Mouse (Mus musculus) WW6 (cell line): Measurements from ENCODE around the gene Tchhl1.
"Not testable (repeated sequence)": the region's sequence is repeated elsewhere in the genome, so short reads cannot be mapped to it uniquely, and the experiment has no call there.

Experiments
- DNase-seq: peaks from one replicate; pipeline ENCODE4 v3.0.0-alpha.2; 2013; ENCODE audit warnings: low read depth, low spot score

Gene Tchhl1

DNA sequence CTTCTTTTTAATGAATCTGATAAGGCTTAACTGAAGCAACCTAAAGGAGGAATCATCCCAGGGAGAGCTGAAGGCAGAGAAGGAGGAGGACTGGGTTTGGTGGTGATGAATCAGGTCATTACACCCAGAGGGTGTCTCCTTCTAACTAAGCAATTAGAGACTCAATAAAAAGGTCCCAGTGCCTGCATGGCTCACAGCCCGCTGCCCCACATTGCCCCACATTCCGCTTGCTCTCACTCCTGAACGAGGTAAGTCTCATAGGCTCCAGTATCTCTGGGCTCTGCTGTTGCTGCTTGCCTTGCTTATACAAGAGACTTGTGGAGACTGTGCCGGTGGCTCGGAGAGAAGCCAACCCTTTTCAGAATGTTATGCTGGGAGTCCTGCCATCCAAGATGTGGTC, at the start of gene Tchhl1:
Gene Tchhl1, plus strand, starts transcription at position 194 of the 400 bp plus-strand sequence.
- DNase-seq: no peak

DNA sequence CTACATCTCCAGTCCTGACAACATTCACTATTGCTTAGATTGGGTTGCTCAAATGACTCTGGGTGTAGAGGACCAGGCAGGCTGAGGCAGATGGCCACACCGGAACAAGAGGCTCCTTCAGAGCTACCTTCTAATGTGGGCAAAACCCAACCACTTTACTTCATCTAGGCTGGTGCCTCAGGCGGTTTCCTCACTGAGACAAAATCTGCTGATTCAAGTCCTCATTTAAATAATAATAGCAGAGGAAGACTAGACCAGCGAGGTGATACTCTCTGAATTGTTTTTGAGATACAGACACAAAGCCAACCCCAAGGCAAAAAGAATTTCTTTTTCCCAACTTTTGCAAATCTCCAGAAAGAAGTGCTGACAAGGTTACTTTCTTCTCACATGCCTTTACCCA, 36.9 kb upstream of the Tchhl1 start:
- DNase-seq: no peak

- no peak for DNase-seq
Measured at GRCm38 (mm10) chr3:93442030-93442429, 26.5 kb upstream of the Tchhl1 start, which contains the start of gene Tchh. Gene Tchh, plus strand, starts transcription at chr3:93442330.

- peak; percentile 56 for DNase-seq
Measured at GRCm38 (mm10) chr3:93443501-93444101, 25.0 kb upstream of the Tchhl1 start.

DNA sequence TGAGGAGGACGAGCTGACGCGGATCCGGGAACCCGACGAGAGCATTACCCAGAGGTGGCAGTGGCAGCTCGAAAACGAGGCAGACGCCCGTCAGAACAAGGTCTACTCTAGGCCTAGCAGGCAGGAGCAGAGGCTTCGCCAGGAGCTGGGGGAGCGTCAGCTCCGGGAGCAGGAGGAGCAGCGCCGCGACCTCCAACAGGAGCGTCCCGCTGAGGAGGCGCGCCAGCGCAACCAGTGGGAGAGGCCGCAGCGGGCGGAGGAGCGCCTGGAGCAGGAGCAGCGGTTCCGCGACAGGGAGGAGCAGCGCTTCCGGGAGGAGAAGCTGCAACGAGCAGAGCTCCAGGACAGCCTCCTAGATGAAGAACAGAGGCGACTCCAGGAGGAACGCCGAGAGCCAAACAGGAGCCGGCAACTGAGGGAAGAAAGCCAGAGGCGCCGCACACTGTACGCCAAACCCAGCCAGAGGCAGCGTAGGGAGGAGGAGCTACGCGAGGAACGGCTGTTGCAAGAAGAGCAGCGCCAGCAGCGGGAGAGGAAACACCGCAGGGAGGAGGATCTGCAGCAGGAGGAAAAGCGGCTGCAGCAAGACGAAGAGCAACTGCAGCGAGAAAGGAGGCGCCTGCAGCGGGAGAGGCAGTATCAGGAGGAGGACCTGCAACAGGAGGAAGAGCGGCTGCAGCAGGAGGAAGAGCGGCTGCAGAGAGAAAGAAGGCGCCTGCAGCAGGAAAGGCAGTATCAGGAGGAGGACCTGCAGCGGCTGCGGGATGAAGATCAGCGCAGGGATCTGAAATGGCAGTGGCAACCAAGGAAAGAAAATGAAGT, 24.0 kb upstream of the Tchhl1 start:
- DNase-seq: peak; percentile 58

DNA sequence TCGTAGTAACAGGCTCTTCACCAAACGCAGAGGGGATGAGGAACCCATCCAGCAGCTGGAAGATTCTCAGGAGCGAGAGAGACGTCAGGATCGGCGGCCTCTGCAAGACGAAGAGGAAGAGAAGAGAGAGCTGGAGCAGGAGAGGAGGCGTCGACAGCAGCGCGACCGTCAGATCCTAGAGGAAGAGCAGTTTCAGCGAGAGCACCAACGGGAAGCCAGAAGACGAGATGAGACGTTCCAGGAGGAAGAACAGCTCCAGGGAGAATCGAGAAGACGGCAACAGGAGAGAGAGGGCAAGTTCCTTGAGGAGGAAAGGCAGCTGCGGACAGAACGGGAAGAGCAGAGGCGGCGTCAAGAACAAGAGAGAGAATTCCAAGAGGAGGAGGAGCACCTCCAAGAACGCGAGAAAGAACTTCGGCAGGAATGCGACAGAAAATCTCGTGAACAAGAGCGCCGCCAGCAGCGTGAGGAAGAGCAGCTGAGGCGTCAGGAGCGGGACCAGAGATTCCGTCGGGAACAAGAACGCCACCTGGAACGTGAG, 23.3 kb upstream of the Tchhl1 start:
- peak; percentile 26 for DNase-seq

DNA sequence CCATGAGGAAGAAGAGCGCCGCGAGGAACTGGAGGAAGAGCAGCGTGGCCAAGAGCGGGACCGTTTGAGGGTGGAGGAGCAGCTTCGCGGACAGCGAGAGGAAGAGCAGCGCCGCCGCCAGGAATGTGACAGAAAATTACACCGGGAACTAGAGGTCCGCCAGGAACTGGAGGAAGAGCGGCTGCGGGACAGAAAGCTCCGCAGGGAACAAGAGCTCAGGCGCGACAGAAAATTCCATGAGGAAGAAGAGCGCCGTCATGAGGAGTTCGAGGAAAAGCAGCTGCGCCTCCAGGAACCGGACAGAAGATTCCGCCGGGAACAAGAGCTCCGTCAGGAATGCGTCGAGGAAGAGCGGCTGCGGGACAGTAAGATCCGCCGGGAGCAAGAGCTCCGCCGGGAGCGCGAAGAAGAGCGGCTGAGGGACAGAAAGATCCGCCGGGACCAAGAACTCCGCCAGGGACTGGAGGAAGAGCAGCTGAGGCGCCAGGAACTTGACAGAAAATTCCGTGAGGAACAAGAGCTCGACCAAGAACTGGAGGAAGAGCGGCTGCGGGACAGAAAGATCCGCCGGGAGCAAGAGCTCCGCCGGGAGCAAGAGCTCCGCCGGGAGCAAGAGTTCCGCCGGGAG, 22.3 kb upstream of the Tchhl1 start:
- peak; percentile 26 for DNase-seq

DNA sequence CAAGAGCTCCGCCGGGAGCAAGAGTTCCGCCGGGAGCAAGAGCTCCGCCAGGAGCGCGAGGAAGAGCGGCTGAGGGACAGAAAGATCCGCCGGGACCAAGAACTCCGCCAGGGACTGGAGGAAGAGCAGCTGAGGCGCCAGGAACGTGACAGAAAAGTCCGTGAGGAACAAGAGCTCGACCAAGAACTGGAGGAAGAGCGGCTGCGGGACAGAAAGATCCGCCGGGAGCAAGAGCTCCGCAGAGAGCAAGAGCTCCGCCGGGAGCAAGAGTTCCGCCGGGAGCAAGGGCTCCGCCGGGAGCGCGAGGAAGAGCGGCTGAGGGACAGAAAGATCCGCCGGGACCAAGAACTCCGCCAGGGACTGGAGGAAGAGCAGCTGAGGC, 21.8 kb upstream of the Tchhl1 start:
- peak; percentile 16 for DNase-seq

DNA sequence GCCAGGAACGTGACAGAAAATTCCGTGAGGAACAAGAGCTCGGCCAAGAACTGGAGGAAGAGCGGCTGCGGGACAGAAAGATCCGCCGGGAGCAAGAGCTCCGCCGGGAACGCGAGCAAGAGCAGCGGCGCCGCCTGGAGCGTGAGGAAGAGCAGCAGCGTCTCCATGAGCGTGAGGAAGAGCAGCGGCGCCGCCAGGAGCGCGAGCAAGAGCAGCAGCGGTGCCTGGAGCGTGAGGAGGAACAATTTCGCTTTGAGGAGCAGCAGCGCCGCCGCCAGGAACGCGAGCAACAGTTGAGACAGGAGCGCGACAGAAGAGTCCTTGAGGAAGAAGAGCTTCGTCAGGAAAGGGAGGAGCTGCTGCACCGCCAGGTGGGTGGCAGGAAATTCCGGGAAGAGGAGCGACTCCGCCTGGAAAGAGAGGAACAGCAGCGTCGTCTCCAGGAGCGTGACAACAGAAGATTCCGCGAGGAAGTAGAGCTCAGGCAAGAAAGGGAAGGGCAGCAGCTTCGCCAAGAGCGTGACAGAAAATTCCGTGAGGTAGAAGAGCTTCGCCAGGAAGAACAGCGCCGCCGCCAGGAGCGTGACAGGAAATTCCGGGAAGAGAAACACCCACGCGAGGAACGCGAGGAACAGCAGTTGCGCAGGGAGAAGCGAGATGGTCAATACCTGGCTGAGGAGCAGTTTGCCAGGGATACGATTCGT, 21.3 kb upstream of the Tchhl1 start:
- peak; percentile 69 for DNase-seq

DNA sequence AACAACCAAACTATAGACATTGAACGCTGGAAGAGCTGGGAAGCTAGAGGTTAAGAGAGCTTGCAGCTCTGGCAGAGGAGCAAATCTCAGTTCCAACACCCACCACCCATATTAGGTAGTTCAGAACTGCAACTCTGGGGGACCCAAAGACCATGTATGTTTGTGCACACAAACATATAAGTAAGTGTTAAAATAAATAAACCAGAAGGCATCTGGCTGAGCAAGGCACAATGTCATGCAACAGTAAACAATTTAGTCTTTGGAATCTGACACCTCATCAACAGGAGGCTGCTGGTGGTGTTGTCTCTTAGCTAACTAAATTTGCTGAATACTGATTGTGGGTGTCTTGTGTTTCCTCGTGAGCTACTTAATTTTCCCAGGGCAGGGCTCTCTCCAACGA, 2.0 kb upstream of the Tchhl1 start:
- no peak for DNase-seq

GRCm38 (mm10) chr3:93467130-93467529, 1.4 kb upstream of the Tchhl1 start:
- no peak for DNase-seq

DNA sequence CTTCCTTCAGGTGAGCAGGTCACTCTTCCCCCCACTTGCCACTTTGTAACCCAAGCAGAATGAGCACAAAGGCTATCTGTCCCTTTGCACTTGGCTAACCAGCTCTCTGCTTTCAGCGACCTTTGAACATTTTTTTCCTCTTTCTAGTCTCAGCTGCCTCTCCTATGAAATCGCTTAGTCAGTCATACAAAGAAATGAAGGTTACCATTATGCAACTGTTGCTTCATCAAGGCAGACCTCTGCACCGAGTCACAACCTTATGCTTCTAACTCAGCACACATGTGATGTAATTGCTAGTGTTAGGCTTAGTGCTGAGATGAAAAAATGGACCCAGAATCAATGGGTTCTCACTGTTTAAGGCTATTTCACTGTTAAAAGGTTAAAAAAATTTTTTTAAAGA, 1.1 kb downstream of the Tchhl1 start:
- no peak for DNase-seq

GRCm38 (mm10) chr3:93480053-93480452, 11.5 kb downstream of the Tchhl1 start:
- DNase-seq: no peak

DNA sequence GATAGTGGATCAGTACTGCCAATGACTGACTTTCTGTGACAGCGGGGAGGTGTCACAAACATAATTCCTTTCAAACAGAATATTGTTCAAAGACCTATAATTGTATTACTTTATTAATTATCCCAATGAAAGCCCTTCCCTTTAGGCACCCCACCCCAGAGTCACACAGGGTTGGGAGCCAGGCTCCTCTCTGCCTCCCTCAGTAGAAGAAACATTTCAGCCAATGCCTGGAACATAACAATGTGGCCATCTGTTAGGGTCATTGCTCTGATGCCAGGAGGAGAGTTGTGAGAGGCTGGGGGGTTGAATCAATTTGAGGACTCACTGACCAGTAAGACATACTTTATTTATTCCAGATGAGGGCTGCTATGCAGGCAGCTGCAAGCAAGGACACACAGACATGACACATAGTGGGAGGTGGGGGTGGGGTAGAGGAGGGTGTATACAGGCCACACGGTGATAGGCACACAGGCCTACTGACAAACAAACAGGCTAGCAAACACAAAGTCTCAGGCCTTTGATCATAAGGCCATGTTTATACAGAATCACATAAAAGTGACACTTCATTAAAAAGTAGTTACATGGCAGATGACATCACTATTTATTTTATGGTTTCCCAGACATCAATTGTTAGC, 13.5 kb downstream of the Tchhl1 start:
- no peak for DNase-seq

GRCm38 (mm10) chr3:93485611-93486010, 17.1 kb downstream of the Tchhl1 start:
- DNase-seq: no peak

DNA sequence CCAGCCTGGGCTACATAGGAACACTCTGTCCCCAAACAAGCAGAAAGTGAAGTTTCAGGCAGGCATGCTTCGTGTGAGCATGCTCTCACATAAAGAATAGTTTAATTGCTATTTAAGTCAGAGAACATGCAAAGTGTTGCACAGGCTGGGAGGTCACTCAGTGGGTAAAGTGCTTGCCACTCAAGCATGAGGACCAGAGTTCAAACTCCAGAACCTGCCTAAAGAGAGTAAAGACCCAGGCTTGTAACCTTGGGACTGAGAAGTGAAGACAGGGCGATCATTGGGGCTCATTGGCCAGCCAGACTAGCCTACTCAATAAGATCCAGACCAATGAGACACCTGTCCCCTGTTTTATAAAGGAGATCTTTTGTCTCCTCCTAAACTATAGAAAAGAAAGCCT, 20.0 kb downstream of the Tchhl1 start:
- no peak for DNase-seq

GRCm38 (mm10) chr3:93492176-93492575, 23.6 kb downstream of the Tchhl1 start:
- DNase-seq: no peak

DNA sequence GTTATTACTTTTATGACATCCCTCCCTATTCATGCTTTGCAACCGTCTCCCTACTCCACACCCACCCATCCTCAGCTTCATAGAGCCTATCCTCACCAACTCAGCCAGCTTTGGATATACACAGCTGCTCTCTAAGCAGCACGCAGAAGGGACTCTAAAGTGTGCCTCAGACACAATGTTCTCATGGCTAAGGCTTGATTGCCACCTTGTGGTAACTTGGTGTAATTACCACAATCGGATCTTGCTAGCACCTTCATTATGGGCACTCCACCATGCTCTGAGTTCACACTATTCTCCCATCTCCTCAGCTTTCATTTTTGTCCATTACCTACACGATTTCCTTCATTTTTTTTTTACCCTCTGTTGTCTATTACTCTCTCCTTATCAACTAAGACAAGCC, 25.4 kb downstream of the Tchhl1 start:
- DNase-seq: peak; percentile 54

- DNase-seq: not testable (repeated sequence)
Measured at GRCm38 (mm10) chr3:93494774-93495173, 26.2 kb downstream of the Tchhl1 start.

DNA sequence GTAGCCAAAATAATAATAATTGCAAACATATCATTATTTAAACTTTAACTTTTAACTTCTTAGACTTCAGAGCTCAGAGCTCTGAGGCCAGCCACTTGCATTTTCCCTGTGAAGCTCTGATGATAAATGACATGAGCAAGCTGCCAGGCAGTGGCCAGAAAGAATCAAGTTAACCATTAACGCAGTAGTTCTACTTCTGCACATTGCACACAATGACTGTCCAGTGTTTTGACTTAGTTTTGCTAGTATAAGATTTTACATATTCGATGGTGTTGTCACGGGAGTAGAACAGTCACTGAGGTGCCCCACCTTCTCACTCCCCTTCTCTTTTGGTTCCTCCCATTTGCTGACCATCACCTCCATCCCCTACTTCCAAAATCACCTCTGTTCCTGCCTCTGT, 28.6 kb downstream of the Tchhl1 start:
- DNase-seq: no peak

DNA sequence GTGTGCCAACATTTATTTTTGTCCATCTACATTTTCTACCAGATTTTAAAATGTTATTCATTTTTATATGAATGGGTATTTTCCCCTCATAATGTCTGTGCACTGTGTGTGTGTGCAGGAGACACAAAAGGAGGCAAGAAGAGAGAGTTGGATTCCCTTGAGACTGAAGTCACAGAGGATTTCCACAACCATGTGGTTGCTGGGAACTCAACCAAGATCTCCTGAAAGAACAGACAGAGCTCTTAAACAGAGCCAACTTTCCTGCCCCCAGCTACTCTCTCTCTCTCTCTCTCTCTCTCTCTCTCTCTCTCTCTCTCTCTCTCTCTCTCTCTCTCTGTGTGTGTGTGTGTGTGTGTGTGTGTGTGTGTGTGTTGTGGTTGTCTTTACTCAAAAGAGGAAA, 30.6 kb downstream of the Tchhl1 start:
- no peak for DNase-seq
